Mouse (Mus musculus) heart, postnatal 0 days (tissue): ENCODE results near the gene Vstm5. TPM values are rescaled to one million over a fixed set of nuclear protein-coding genes. Genes with fewer than 3 reads are reported as not detected.
"Not testable (repeated sequence)": the region's sequence is repeated elsewhere in the genome, so short reads cannot be mapped to it uniquely, and the experiment has no call there.

Source experiments
- ATAC-seq: fragments of 200-750 bp; cut with Nextera tagmentation; 2 replicates; pipeline ENCODE4 v1.8.0; 2017; ENCODE audit warnings: low read depth, moderate number of reproducible peaks, moderate library complexity; ENCODE audit not compliant: insufficient read depth
- DNase-seq: peaks from one replicate; pipeline ENCODE4 v3.0.0-alpha.2; 2016; ENCODE audit warnings: low spot score
- H3K27ac ChIP-seq: fragments of 300-500 bp; sonication (generic); 2 replicates; pipeline ENCODE4 v1.5.1; 2014; ENCODE audit warnings: low read depth, mild to moderate bottlenecking
- H3K27me3 ChIP-seq: fragments of 300-500 bp; sonication (generic); 2 replicates; pipeline ENCODE4 v1.6.1; 2014; ENCODE audit warnings: low read length, mixed read lengths; ENCODE audit not compliant: control insufficient read depth, insufficient read depth
- H3K36me3 ChIP-seq: fragments of 300-500 bp; sonication (generic); replicated peaks from 2 replicates; pipeline ENCODE4 v1.6.1; 2014; ENCODE audit warnings: low read length, mixed read lengths; ENCODE audit not compliant: control insufficient read depth, insufficient read depth
- H3K4me1 ChIP-seq: fragments of 300-500 bp; sonication (generic); 2 replicates; pipeline ENCODE4 v1.6.1; 2014; ENCODE audit warnings: antibody characterized with exemption; ENCODE audit not compliant: control insufficient read depth, insufficient read depth
- H3K4me2 ChIP-seq: fragments of 300-500 bp; sonication (generic); 2 replicates; pipeline ENCODE4 v1.6.1; 2014; ENCODE audit warnings: low read depth, mild to moderate bottlenecking, low read length, moderate library complexity
- H3K4me3 ChIP-seq: fragments of 300-500 bp; sonication (generic); 2 replicates; pipeline ENCODE4 v1.5.1; 2014; ENCODE audit warnings: low read depth, low read length
- H3K9ac ChIP-seq: fragments of 300-500 bp; sonication (generic); replicated peaks from 2 replicates; pipeline ENCODE4 v1.6.1; 2014; ENCODE audit warnings: low read depth, low read length, mixed read lengths
- H3K9me3 ChIP-seq: fragments of 300-500 bp; sonication (generic); replicated peaks from 2 replicates; pipeline ENCODE4 v1.6.1; 2016; ENCODE audit warnings: low read length; ENCODE audit not compliant: control insufficient read depth
- CTCF ChIP-seq: IDR thresholded peaks from 2 replicates; pipeline ENCODE4 v1.5.1; 2016; ENCODE audit warnings: antibody characterized with exemption, control low read depth, low read depth
- EP300 ChIP-seq: IDR thresholded peaks from 2 replicates; pipeline ENCODE4 v1.6.1; 2016; ENCODE audit warnings: antibody characterized with exemption, low read depth
- WGBS: fragments of 180-500 bp; shearing (Covaris S2); extraction: QIAGEN DNeasy Blood & Tissue Kit; methylation state at CpG from one replicate; pipeline ENCODE4 v1.1.7; 2014; 5-methylcytosine and 5-hydroxymethylcytosine counted together
- polyA plus RNA-seq: library from polyadenylated mRNA; unstranded; fragments of >200 nt; fragmentation: Nextera tagmentation; extraction: Ambion mirVana; gene quantifications from 2 replicates; pipeline ENCODE4 v1.2.1, GENCODE M21; 2015
- total RNA-seq: library from RNA; depleted of rRNA; stranded (reverse); fragments of >200 nt; gene quantifications from 2 replicates; pipeline ENCODE4 v1.2.3, GENCODE M21; 2014; ENCODE audit warnings: low replicate concordance; rRNA removed

Gene Vstm5
- 1.6 TPM in 2 replicates for total RNA-seq
- 1.1 and 1.5 TPM in 2 replicates for polyA plus RNA-seq

DNA sequence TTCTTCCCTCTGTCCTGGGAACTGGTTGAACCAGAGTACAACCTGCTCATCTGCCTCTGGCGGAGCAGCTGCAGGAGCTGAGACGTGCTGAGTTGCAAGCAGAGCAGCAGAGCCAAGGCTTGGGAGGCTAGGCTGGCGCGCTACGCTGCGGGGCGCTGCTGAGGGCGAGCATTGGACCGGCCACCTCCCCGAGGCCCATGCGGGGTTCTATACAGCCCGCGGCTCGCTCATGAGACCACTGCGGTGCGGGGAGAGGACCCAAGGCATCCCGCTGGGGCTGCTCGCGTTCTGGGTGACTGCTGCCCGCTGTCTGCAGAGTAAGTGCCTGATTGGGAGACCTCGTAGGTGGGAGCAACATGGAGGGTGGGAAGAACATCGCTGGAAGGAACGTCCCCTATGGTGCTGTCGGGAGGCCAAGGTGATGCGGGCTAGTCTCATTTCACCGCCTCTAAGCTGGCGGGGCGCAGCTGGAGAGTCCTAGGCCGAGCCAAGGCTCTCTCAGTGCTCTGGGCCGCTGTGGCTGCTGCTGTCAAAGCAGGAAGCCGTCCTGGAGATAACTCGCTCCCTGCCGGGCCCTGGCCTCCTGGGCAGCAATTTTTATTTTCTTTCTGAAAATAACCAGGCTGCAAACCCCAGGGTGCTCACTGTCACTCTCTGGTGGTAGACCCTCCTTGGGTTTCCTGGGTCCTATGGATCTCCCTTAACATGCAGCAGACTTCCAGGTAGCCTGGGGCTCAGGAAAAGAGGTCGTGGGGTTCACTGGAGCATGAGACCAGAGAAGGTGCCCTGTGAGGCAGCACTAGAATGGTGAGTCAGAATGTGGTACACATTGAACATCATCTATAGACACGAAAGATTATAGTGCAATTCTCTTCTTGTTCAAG is at the start of gene Vstm5:
Vstm5 (plus strand) TSS at position 4 of the 884 bp plus-strand sequence.
- TF ChIP-seq CTCF (0 out of 2 replicates have a peak, but pooled peaks have one; percentile 2), EP300 (no peak)
- peak within 1 kb of the TSS; percentile 51 for H3K9ac ChIP-seq

DNA sequence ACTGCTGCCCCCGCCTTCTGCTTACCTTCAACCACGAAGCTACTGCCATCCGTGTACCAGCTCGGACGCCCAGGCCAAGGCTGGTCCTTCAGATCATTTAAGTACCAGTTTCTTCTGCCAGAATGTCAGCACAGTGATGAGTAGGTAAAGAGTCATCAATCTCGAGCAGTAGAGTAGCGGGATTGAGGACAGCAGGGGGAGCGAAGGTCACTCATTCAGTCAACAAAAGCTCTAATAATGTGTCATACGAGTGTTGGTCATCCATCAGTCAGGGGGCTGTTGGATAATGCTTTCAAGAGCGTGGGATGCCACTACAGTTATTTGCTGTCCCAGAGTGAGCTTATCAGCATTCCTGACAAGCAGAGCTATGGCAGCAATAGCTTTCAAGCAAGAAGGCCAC is 44.0 kb upstream of the Vstm5 start:
- not testable (repeated sequence) for H3K9ac ChIP-seq, H3K9me3 ChIP-seq, H3K27me3 ChIP-seq, H3K4me2 ChIP-seq, H3K4me3 ChIP-seq, H3K4me1 ChIP-seq, H3K36me3 ChIP-seq, ATAC-seq, H3K27ac ChIP-seq, DNase-seq
- WGBS = 46% methylated on average over 10 of the region's 10 CpGs

More for the DNA sequence above, at the start of gene Vstm5:
- peak; percentile 59 for ATAC-seq
- Histone ChIP-seq H3K27ac (peak within 1 kb of the TSS; percentile 56), H3K27me3 (no peaks in the 10 kb centered on the region), H3K9me3 (no peaks in the 10 kb centered on the region), H3K4me3 (peak within 1 kb of the TSS; percentile 52), H3K4me2 (peak within 1 kb of the TSS; percentile 87), H3K4me1 (peaks cover 9% of the 10 kb centered on the region), H3K36me3 (no peaks in the 10 kb centered on the region)
- DNase-seq = peak; percentile 25
- 5% methylated on average over 35 of the region's 35 CpGs for WGBS

DNA sequence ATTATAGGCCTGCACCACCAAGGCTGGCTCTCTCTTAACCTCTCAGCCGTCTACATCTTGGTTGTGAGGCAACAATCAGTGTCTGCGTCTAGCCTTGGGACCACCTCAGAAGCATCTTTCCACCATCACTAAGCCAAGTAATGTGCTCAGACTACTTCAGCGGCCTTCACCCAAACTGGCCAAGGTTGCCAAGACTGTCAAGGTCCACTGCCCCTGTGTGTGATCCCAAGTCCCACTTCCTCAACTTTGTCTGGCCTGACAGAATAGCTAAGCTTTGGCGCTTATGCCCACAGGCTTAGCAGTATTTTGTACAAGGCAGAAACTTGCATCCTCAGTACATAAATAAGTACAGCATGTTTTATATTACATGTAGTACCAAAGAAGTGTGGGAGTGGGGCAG is 32.2 kb upstream of the Vstm5 start:
- Histone ChIP-seq H3K36me3 (no peaks in the 10 kb centered on the region), H3K27me3 (no peaks in the 10 kb centered on the region), H3K4me2 (no peak overlapping the region), H3K27ac (no peak overlapping the region), H3K9ac (no peak overlapping the region), H3K4me3 (no peak overlapping the region), H3K9me3 (no peaks in the 10 kb centered on the region), H3K4me1 (no peaks in the 10 kb centered on the region)
- ATAC-seq = no peak
- no peak for DNase-seq
- TF ChIP-seq EP300 (no peak), CTCF (no peak)
- 85% methylated on average over 4 of the region's 4 CpGs for WGBS

DNA sequence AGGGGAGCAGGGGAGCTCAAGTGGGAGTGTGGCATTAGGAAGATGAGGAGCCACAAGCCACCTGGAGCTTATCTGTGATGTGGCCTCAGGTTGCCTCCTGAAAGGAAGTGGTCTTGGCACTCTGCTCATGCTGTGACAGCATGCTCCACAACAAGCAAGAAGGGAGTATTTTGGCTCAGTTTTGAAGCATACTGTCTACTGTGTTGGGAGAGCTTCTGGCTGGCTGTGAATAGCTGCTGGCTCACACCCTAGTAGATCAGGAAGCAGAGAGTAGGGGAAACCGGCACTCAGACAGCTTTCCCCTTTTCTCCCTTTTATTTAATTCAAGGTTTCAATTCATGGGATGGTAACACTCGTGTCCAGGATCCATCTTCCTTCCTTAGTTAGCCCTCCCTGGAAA is 29.5 kb upstream of the Vstm5 start:
- no peak for DNase-seq
- Histone ChIP-seq H3K9ac (no peak overlapping the region), H3K4me1 (0 out of 2 replicates have a peak, but pooled peaks cover 4% of the 10 kb centered on the region), H3K36me3 (no peaks in the 10 kb centered on the region), H3K27ac (no peak overlapping the region), H3K4me2 (no peak overlapping the region), H3K27me3 (no peaks in the 10 kb centered on the region), H3K4me3 (no peak overlapping the region), H3K9me3 (no peaks in the 10 kb centered on the region)
- ATAC-seq = no peak
- TF ChIP-seq CTCF = no peak
- TF ChIP-seq EP300 = no peak
- 55% methylated on average over 2 of the region's 2 CpGs for WGBS

DNA sequence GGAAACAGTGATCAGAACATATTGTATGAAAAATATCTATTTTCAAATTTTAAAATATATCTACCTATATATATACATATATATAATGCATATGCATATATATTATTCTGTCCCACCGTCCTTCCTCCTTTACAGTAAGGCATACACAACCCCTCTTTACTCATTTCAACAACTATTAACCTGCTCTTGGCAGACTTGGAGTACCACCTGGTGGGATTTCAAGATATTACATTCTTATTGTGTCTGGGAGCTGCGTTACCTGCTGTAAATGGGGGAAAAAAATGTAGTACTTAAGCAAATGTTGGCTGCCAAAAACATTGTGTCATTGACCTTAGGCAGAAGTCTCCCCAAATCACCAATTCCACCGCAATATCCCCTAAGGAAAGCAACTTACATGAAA is 27.0 kb upstream of the Vstm5 start:
- no peak overlapping the region for H3K9ac ChIP-seq
- no peaks in the 10 kb centered on the region for H3K27me3 ChIP-seq
- no peaks in the 10 kb centered on the region for H3K36me3 ChIP-seq
- TF ChIP-seq CTCF = peak; percentile 25; the same call in 1 of the 2 replicates
- no peak for TF ChIP-seq EP300
- 0 out of 2 replicates have a peak, but pooled peaks cover 4% of the 10 kb centered on the region for H3K4me1 ChIP-seq
- no peaks in the 10 kb centered on the region for H3K9me3 ChIP-seq
- no peak overlapping the region for H3K4me3 ChIP-seq
- DNase-seq (no peak), ATAC-seq (no peak)
- H3K4me2 ChIP-seq = no peak overlapping the region
- H3K27ac ChIP-seq = no peak overlapping the region
- WGBS = 70% methylated on average over 3 of the region's 3 CpGs
